Mouse (Mus musculus) ovary, postnatal 36 days (tissue): Measurements from ENCODE around the gene Elmod3.
"Not testable (repeated sequence)": the region's sequence is repeated elsewhere in the genome, so short reads cannot be mapped to it uniquely, and the experiment has no call there.

Source experiments
- DNase-seq: peaks from one replicate; pipeline ENCODE4 v3.0.0; 2022; ENCODE audit warnings: low spot score, mixed read lengths

The Elmod3 gene

GRCm38 (mm10) chr6:72534035-72534809 lies 64.0 kb downstream of the Elmod3 start:
- DNase-seq: peak; percentile 49

DNA sequence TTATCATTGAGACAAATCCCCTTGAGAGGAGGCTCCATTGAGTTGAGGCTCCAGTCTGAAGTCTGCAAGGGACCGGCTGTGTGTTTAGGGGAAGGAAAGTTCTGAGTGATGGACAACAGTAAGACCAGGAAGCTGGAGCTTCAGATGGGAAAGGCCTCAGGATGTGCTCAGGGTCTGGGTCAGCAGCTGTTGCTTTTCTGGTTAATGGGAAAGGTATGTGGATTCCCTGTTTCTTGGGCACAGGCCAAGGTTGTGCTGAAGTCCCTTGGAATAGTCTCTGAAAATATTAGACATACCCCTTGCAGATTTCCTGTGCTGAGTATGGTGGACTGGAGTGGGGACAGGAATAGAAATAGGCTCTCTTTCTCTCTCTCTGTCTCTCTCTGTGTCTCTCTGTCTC lies 64.7 kb downstream of the Elmod3 start:
- not testable (repeated sequence) for DNase-seq

GRCm38 (mm10) chr6:72532580-72532979 lies 65.6 kb downstream of the Elmod3 start:
- no peak for DNase-seq

DNA sequence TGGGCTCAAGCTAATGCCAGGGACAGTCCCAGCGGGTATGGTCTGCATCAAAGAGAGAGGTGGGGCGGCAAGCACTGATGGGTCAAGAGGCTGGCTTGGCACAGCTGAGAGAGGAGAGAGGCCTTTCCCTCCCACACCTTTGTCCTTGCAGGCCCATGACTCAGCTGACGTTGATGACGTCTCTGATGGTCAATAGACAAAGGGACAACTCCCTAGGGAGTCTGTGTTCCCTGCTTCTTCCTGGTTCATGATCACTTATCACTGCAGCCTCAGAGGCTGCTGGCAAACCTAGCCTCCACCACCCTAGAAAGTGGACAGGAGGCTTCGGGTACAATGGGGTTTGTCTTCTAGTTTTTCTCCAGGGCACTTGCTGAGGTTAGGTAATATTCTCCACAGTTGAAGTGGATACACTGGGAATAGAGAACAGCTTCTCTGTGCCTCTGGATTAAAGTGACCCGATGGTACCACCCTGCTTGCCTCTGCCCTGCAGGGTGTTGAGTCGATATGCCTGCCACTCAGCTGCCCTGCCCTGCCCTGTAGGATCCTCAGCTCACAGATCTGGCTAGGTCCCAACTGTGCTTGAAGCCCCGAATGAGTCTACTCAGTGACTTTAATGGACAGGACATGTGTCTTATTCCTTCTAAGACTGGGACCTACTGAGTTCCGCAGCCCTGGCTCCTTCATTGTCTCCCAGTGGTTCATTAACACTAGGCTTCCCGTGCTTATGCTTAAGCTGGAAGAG lies 69.6 kb downstream of the Elmod3 start:
- no peak for DNase-seq

DNA sequence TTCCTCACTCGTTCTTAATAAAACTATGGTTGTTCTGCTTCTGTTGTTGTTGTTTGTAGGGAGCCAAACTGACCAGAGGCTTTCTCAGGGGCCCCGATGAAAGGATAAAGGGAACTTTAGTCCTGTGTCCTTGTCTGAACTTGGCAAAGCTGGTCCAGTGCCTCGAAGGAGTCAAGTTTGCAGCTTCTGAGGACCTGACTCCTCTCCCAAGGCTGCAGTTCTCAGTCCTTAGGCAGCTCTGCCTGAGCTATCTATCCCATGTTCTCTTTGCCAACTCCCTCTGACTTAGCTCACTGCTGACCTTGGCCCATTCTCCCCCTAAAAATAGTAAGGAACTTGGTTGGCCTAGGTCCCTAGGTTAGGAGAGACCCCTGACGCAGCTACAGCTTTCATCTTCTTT lies 71.1 kb downstream of the Elmod3 start:
- no peak for DNase-seq

DNA sequence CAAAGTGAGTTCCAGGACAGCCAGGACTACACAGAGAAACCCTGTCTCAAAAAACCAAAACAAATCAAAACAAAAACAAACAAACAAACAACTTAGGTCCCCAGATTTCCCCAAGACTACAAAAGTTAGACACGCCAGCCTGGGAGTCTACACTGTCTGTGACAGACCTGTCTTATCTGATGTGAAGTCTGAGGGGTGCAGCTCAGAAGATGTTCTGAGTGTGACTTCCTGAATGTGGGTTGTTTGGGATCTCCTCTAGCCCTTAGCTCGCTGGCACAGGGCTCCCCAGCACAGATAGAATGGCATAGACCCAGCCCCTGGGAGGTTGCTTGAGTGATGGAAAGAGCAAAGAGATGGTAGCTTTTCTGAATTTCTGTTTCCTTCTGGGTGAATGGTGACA lies 74.1 kb downstream of the Elmod3 start:
- no peak for DNase-seq

GRCm38 (mm10) chr6:72523222-72523621 lies 75.0 kb downstream of the Elmod3 start:
- DNase-seq: no peak

DNA sequence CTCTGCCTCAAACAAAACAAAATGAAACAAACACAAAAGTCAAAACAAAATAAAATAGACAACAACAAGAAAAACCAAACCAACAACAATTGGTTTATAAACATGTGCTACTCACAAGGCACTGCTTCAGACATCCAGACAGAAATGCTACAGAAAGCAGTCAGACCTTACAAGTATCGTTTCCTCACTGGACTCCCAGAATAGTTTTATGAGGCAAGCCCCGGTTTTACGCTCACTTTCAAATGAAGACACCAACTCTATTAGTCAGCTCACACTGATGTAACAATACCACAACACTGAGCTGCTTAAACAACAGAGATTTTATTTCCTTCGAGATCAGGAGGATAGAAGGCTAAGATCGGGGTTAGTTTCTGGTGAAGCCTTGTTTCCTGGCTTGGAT lies 75.9 kb downstream of the Elmod3 start:
- no peak for DNase-seq

- DNase-seq: no peak
Observed at GRCm38 (mm10) chr6:72521607-72522006, 76.6 kb downstream of the Elmod3 start, which contains the start of gene Sh2d6. TSS of gene Sh2d6 (minus strand) at chr6:72521707.

DNA sequence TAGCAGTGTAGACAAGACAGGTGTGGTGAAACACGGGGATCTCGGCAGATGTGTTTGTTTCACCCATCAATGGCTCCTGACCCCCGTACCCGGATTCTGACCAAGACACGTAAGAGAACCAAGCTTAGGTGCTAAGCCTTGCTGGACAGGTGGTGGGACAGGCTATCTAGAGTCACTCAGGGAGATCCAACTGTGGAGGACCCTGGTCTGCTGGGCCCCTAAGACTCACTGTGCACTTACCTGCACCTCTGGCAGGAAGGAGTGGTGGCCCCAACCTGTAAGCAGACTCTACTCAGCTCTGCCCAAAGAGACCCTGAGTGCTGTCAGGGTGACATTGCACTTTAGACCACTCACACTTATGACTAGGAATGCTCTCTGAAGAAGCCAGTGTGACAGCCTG lies 77.3 kb downstream of the Elmod3 start:
- DNase-seq: no peak

DNA sequence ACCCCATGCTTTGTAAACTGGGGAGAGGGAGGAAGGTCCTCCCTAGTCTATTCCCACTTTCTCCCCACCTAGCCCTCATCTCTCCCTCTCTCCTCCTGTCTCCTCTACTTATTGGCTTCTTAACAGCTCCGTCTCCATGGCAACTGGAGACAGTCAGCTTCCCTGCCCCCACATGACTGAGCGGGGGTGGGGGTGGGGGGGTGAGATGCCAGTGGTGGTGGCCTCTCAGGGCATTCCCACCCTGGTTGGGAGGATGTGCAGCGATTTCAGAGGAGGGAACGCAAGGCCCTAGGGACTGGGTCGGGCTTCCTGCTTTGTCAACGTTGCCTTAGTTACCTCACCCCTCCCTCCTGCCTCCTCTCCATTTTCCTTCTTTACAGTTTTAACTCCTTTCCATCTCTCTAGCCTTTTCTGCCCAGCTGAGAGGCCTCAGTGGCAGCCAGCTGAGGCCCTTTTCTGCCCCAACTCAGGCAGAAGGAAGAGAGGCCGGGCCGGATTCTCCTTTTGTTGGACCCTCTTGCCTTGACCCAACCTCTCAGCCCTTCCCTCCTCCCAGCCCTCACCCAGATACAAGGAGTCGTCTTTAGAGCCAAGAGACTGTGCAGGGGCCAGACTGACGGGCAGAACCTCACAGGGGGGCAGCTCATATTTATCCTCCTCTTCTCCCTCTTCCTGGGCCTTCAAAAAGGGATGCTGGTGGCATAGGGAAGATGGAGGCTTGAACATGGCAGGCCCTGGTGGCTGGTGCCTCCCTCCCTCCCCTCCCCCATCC lies 78.1 kb downstream of the Elmod3 start:
- no peak for DNase-seq

DNA sequence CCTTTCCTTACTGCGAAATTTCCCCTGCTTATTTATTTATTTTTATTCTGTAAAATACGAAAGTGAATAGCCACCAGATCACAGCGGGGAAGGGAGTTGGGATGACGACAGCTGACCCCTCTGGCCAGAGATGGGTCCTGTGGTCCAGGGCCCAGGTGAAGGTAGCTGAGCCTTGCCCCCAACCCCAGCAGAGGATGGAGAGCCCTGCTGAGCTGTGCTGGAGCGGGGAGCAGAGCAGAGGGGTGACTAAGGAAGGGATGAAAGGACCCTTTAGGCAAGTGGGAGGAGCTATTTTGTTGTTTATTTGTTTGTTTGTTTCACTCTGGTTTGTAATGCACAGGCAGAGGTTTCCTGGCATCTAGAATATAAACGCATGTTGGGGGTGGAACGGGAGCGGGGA lies 78.9 kb downstream of the Elmod3 start:
- DNase-seq: no peak

GRCm38 (mm10) chr6:72518842-72519241 lies 79.4 kb downstream of the Elmod3 start:
- no peak for DNase-seq
